8 mouse cellular contexts compared by ENCODE assay signal in genomic region chr6:91414890-91415289, GRCm38 (mm10). TPM values are rescaled to one million over a fixed set of nuclear protein-coding genes. Genes with fewer than 3 reads are reported as not detected.
A peak's percentile ranks its signal among the peaks of the same experiment; 100 is the strongest.
DNase-seq lines count a peak whose midpoint lies in the region.

No protein-coding gene starts in this region.

- intact Hi-C loops in left cerebral cortex, postnatal 4 days (cut with DNase I) = loop anchor here (5.0 kb wide), 1 partner anchor 253 kb away; no protein-coding TSS in a partner anchor

- DNase-seq in kidney, adult 9 months = peak; percentile 25
- DNase-seq in kidney, adult 11 months = no peak
- peak; percentile 10 for DNase-seq in CD4-positive helper T cell, adult 2 months (ENCODE audit: low read depth, low spot score)
- peak; percentile 24 for DNase-seq in Muller cell, postnatal 12 days (ENCODE audit: inconsistent ontology term)
- peak; percentile 48 for DNase-seq in embryo, embryonic 10 days (ENCODE audit: low spot score)
- DNase-seq in left cerebral cortex, postnatal 4 days = peak; percentile 59
- peak; percentile 40 for DNase-seq in right cerebral cortex, postnatal 25 days
- DNase-seq in urinary bladder, postnatal 10 days (ENCODE audit: low spot score) = no peak

RNA-seq across cellular contexts. Expression of gene Wnt7a, which starts 3.7 kb away (rescaled TPM):
- total RNA-seq in left cerebral cortex, postnatal 4 days (2021) = 10 to 100 TPM; 18.1 to 21.7 TPM

RNA-seq across cellular contexts. Expression of gene Chchd4, which starts 58.5 kb away (rescaled TPM):
- 10 to 100 TPM; 18.8 to 21.5 TPM for total RNA-seq in left cerebral cortex, postnatal 4 days (2021)

RNA-seq across cellular contexts. Expression of gene Tmem43, which starts 58.6 kb away (rescaled TPM):
- 10 to 100 TPM; 38.5 to 46.8 TPM for total RNA-seq in left cerebral cortex, postnatal 4 days (2021)

Comparison
In these comparisons a context has a peak if more than half of its experiments do, and no peak if none do; other contexts are left out.
1. DNase-seq: peak in kidney, adult 9 months (single experiment), CD4-positive helper T cell, adult 2 months (single experiment), Muller cell, postnatal 12 days (single experiment), embryo, embryonic 10 days (single experiment), left cerebral cortex, postnatal 4 days (single experiment) and right cerebral cortex, postnatal 25 days (single experiment); none in kidney, adult 11 months (single experiment) and urinary bladder, postnatal 10 days (single experiment).